Mouse (Mus musculus) kidney, adult 2 months (tissue): ENCODE results near the gene Scyl1. TPM values are rescaled to one million over a fixed set of nuclear protein-coding genes. Genes with fewer than 3 reads are reported as not detected.

Source experiments
- DNase-seq: peaks from one replicate; pipeline ENCODE4 v3.0.0; 2021
- H3K27ac ChIP-seq: fragments of 200-500 bp; 2 replicates; pipeline ENCODE4 v1.5.1; 2012; ENCODE audit warnings: low read depth, low read length, control low read depth, inconsistent platforms; ENCODE audit not compliant: insufficient read depth
- H3K27me3 ChIP-seq: fragments of 200-500 bp; replicated peaks from 2 replicates; pipeline ENCODE4 v1.6.1; 2012; ENCODE audit warnings: mild to moderate bottlenecking, moderate library complexity, low read length, inconsistent platforms; ENCODE audit not compliant: control insufficient read depth, insufficient read depth
- H3K36me3 ChIP-seq: fragments of 200-500 bp; 2 replicates; pipeline ENCODE4 v1.6.1; 2012; ENCODE audit warnings: mild to moderate bottlenecking, moderate library complexity, low read length, inconsistent platforms; ENCODE audit not compliant: control insufficient read depth, insufficient read depth
- H3K4me1 ChIP-seq: fragments of 200-500 bp; 2 replicates; pipeline ENCODE4 v1.6.1; 2011; ENCODE audit warnings: low read length; ENCODE audit not compliant: control insufficient read depth, insufficient read depth
- H3K4me3 ChIP-seq: fragments of 200-500 bp; 2 replicates; pipeline ENCODE4 v1.5.1; 2011; ENCODE audit warnings: mild to moderate bottlenecking, low read depth, low read length, control low read depth; ENCODE audit not compliant: insufficient read depth
- CTCF ChIP-seq: fragments of 200-500 bp; conservative IDR thresholded peaks from 2 replicates; pipeline ENCODE4 v1.5.1; 2011; ENCODE audit warnings: low read depth, mild to moderate bottlenecking, control low read depth, low read length, moderate library complexity, mixed read lengths; ENCODE audit not compliant: insufficient read depth, insufficient read length
- POLR2A ChIP-seq: fragments of 200-500 bp; IDR thresholded peaks from one replicate; pipeline ENCODE4 v1.6.1; 2011; ENCODE audit warnings: low read depth, low read length, control low read depth
- WGBS: fragments of 180-500 bp; shearing (Covaris S2); methylation state at CpG from one replicate; pipeline ENCODE4 v1.1.7; 2018; 5-methylcytosine and 5-hydroxymethylcytosine counted together
- polyA plus RNA-seq: library from polyadenylated mRNA; depleted of rRNA; stranded (reverse); fragments of >200 nt; gene quantifications from 2 replicates; pipeline ENCODE4 v1.2.3, GENCODE M21; 2012

Gene Scyl1
- polyA plus RNA-seq, 1 experiment: 107 TPM

DNA sequence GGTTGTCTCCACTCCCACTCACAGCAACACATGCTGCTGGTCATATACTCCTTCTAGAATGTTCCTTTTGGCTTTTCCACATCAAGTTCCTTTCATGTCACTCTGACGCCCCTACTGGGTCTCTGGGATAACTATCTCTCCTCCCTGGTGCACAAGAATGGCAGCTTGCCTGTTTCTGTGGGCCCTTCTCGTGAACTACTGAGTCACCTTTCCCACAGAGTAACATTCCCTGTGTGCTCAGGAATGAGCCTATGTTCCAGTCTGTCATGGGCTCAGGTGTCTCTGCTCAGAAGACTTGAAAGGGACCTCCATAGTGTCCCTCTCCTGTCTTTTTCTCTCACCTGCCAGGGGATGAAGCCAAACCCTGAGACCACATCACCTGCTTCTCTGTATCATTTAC is 31.8 kb downstream of the Scyl1 start:
- 0 out of 2 replicates have a peak, but pooled peaks cover 3% of the 10 kb centered on the region for H3K4me1 ChIP-seq
- H3K36me3 ChIP-seq: no peaks in the 10 kb centered on the region
- DNase-seq: no peak
- WGBS: 76% methylated on average over 2 of the region's 2 CpGs
- no peak overlapping the region for H3K4me3 ChIP-seq
- no peaks in the 10 kb centered on the region for H3K27me3 ChIP-seq
- no peak overlapping the region for H3K27ac ChIP-seq
- no peak for TF ChIP-seq POLR2A
- TF ChIP-seq CTCF: no peak

DNA sequence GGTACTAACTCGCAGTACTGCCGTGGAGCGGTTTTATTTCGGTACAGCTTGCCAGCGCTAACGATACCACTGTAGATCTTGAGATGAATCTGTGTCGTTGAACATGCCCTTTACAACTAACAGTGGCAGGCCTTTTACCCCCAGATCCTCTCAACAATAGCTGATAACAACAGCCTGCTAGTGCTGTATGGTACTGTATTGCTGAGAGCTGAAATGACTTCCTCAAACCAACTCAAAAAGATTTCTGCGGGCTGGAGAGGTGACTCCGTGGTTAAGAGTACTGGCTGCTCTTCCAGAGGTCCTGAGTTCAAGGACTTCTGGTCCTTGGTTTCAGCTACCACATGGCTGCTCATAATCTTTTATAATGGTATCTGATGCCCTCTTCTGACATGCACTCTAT is 36.9 kb downstream of the Scyl1 start:
- no peaks in the 10 kb centered on the region for H3K36me3 ChIP-seq
- TF ChIP-seq POLR2A: no peak
- no peak for TF ChIP-seq CTCF
- 77% methylated on average over 9 of the region's 9 CpGs for WGBS
- no peak overlapping the region for H3K27ac ChIP-seq
- no peak overlapping the region for H3K4me3 ChIP-seq
- DNase-seq: no peak
- H3K27me3 ChIP-seq: no peaks in the 10 kb centered on the region
- H3K4me1 ChIP-seq: peaks cover 8% of the 10 kb centered on the region; the same call in 1 of the 2 replicates

DNA sequence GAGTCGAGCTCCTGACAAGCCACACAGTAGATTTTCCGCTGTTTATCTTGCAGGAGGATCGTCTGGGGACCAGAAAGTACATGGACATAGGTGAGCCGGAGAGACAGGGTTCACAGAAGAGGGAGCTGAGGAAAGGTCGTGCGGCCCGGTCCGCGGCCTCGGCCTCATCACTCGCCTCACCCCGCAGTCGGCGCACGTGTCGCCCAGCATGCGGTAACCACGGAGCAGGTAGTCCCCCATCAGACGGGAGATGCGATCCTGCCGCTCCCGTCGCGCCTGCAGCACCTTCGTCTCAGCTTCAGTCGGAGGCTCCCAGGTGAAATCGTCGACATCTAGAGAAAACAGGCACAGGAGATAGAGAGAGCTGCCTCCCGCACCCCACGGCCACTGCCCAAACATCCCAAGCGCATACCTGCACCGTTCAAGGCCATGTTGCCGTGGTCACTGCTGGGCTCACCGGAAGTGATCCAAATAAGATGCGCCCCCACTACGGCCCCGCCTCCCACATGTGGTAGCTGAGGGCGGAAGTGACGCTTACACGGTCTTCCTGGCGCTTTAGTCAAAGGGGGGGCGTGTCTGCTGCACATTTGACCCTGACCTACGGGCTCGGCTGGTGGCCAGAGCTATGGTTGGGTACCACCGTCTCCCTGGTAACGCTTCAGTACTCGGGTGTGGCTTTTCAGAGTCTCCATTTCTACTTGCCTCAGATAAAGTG is 39.8 kb downstream of the Scyl1 start:
- H3K36me3 ChIP-seq: no peaks in the 10 kb centered on the region
- H3K4me1 ChIP-seq: peaks cover 17% of the 10 kb centered on the region; the same call in 1 of the 2 replicates
- no peak overlapping the region for H3K27ac ChIP-seq
- DNase-seq: peak; percentile 97
- no peak for TF ChIP-seq CTCF
- peak; percentile 41 for TF ChIP-seq POLR2A
- H3K27me3 ChIP-seq: no peaks in the 10 kb centered on the region
- peak overlapping the region; percentile 68 for H3K4me3 ChIP-seq
- WGBS: under 1% methylated on average over 47 of the region's 47 CpGs

DNA sequence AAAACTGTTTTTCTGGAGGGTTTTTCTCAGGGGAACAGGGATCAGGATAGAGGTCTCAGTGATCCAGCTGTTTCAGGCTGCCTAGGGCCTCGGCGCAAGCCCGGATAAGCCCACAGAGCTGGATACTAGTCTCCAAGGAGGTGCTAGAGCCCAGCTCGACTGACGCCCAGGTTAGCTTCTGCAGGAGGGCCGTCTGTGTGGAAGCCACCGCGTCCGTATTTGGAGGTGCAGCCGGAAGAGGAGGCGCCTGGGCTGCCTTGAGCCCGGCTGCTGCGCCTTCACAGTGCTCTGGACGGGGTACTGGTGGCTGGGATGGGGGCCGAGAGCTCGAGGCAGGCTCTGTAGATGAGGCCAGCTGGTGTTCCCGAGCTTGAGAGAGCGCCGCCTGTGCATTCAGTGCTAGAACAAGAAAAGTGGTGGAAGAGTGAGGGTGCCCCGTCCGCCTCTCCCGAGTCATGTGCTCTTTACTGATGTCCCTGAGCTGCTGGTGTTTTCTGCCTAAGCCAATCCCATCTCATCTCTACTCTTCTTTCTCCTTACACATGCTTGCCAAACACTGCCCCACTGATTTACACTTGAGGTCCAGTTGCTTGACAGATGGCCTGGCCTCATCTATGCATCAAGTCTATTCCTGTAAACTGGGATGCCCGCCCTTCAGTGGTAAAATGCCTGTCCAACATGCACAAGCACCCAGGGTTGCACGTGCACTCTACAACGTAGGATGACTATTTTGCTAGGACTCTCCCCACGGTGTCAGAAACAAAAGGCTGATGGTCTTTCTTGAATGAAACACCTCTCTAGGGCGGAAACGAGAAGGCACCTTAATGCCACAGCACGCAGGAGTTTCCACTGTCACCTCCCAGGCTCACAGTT is 40.7 kb downstream of the Scyl1 start:
- Histone ChIP-seq H3K36me3 (no peaks in the 10 kb centered on the region), H3K4me3 (peak overlapping the region; percentile 68), H3K4me1 (peaks cover 17% of the 10 kb centered on the region; the same call in 1 of the 2 replicates), H3K27me3 (no peaks in the 10 kb centered on the region), H3K27ac (no peak overlapping the region)
- 77% methylated on average over 29 of the region's 29 CpGs for WGBS
- TF ChIP-seq POLR2A (no peak), CTCF (no peak)
- no peak for DNase-seq

DNA sequence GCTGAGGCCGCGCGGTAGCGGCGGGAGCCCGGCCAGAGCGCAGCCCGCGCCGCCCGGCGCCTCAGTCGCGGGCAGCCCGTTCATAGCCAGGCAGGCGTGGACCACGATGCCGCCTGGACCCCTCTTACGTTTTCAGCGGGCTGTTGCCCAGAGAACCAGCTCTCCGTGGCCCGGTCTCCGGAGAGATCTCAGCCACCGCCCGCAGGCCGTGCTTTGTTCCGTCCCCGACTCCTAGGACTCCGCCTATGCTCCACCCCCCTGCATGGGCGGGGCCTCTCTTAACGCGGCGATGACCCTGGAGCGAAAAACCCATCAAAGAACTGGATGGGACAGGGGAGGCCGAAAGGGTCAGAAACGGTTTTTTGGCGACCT is 41.8 kb downstream of the Scyl1 start, which contains the start of gene Fam89b:
TSS of gene Fam89b (minus strand) at position 210 of the 372 bp plus-strand sequence.
- peak within 1 kb of the TSS; percentile 93 for H3K4me3 ChIP-seq
- H3K27ac ChIP-seq: peak within 1 kb of the TSS; percentile 69
- TF ChIP-seq POLR2A (peak; percentile 89), CTCF (no peak)
- no peaks in the 10 kb centered on the region for H3K27me3 ChIP-seq
- WGBS: under 1% methylated on average over 36 of the region's 37 CpGs
- DNase-seq: peak; percentile 94
- H3K36me3 ChIP-seq: no peaks in the 10 kb centered on the region
- H3K4me1 ChIP-seq: peaks cover 17% of the 10 kb centered on the region; the same call in 1 of the 2 replicates

DNA sequence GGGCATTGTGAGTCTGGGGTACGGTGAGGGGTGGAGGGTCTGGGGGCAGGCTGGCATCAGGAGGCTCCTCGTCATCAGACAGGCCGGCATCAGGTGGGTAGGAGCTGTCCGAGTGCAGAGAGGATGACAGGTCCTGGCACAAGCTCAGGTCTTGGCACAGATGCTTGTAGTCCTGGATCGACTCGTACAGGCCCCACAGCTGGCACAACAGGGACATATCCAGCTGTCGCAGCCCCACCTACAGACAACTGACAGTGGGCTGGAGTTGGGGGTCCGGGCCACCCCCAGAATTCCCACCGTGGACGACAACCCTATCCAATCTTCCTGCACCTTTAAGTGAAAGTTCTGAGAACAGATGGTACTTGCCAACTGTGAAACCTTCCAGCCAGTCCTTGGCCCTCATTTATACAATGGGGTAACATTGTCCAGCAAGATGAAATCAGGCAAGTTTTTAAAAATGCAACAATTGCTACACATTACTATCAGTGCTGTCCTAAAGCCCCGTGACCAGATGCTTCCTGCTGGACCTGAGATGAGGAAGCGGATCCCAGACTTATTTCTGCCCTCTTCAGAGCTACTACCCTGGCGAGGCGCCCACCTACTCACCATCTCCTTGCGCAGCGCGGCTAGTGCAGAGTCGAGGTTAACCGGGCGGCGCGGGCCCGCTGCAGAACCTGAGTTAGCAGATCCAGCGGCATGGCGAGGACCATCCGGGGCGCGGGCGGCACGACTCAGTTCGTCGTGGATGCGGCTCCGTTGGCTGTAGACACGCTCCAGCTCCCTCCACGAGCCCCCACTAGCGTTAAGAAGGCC is 42.4 kb downstream of the Scyl1 start:
- 4% methylated on average over 36 of the region's 37 CpGs for WGBS
- no peak for TF ChIP-seq POLR2A
- TF ChIP-seq CTCF: no peak
- DNase-seq: peak; percentile 45
- Histone ChIP-seq H3K4me1 (peaks cover 21% of the 10 kb centered on the region; the same call in 1 of the 2 replicates), H3K4me3 (peak overlapping the region; percentile 93), H3K36me3 (no peaks in the 10 kb centered on the region), H3K27ac (peak overlapping the region; percentile 69), H3K27me3 (no peaks in the 10 kb centered on the region)
